Mouse (Mus musculus) lung, adult 2 months (tissue): Measurements from ENCODE around the gene D230025D16Rik.

ENCODE experiments used
- CTCF ChIP-seq: fragments of 200-500 bp; IDR thresholded peaks from 2 replicates; pipeline ENCODE4 v1.5.1; 2011; ENCODE audit warnings: mild to moderate bottlenecking, low read length, control low read depth; ENCODE audit not compliant: insufficient read depth
- POLR2A ChIP-seq: fragments of 200-500 bp; IDR thresholded peaks from 2 replicates; pipeline ENCODE4 v1.6.1; 2011; ENCODE audit warnings: low read depth, mild to moderate bottlenecking, control low read depth, low read length, borderline replicate concordance; ENCODE audit errors: extremely low read depth

- TF ChIP-seq POLR2A (peak; percentile 15; the same call in 1 of the 2 replicates), CTCF (no peak)
Observed at GRCm38 (mm10) chr8:105265128-105265527, 40.2 kb downstream of the D230025D16Rik start.
